Mouse (Mus musculus) myocyte (in vitro differentiated cells): ENCODE measurements around the gene Syngr2. TPM values are rescaled to one million over a fixed set of nuclear protein-coding genes. Genes with fewer than 3 reads are reported as not detected.

Source experiments
- H3K27me3 ChIP-seq: one replicate; pipeline ENCODE4 v1.6.1; 2011; ENCODE audit not compliant: control insufficient read depth, insufficient read depth, insufficient read length
- H3K36me3 ChIP-seq: one replicate; pipeline ENCODE4 v1.6.1; 2011; ENCODE audit not compliant: control insufficient read depth, insufficient read depth
- H3K4me2 ChIP-seq: one replicate; pipeline ENCODE4 v1.6.1; 2011; ENCODE audit warnings: low read depth, control low read depth
- H3K4me3 ChIP-seq: one replicate; pipeline ENCODE4 v1.5.1; 2011; ENCODE audit warnings: mild to moderate bottlenecking, control low read depth, moderate library complexity
- H3K79me2 ChIP-seq: one replicate; pipeline ENCODE4 v1.6.1; 2011; ENCODE audit not compliant: control insufficient read depth, insufficient read depth
- H3ac ChIP-seq: one replicate; pipeline ENCODE4 v1.6.1; 2011; ENCODE audit not compliant: control insufficient read depth, insufficient read length
- E2F4 ChIP-seq: IDR thresholded peaks from one replicate; pipeline ENCODE4 v1.6.1; 2011; ENCODE audit warnings: mild to moderate bottlenecking, control low read depth, moderate library complexity; ENCODE audit not compliant: insufficient read depth
- MAX ChIP-seq: IDR thresholded peaks from one replicate; pipeline ENCODE4 v1.6.1; 2011; ENCODE audit warnings: low read depth, mild to moderate bottlenecking, control low read depth
- MYOG ChIP-seq, 3 experiments: IDR thresholded peaks; one replicate each; pipeline ENCODE4 v1.6.1; 2011; ENCODE audit warnings: control low read depth in 2 of 3, low read depth in 2 of 3, mild to moderate bottlenecking in 2 of 3; ENCODE audit not compliant: insufficient read length in 2 of 3, control insufficient read depth in 1 of 3, insufficient read depth in 1 of 3
- POLR2AphosphoS2 ChIP-seq: IDR thresholded peaks from one replicate; pipeline ENCODE4 v1.6.1; 2011; ENCODE audit warnings: low read depth, control low read depth; ENCODE audit not compliant: insufficient read length
- REST ChIP-seq: IDR thresholded peaks from one replicate; pipeline ENCODE4 v1.6.1; 2011; ENCODE audit warnings: mild to moderate bottlenecking, control low read depth, moderate library complexity; ENCODE audit not compliant: insufficient read depth, insufficient read length
- SRF ChIP-seq: IDR thresholded peaks from one replicate; pipeline ENCODE4 v1.6.1; 2011; ENCODE audit warnings: low read depth; ENCODE audit not compliant: control insufficient read depth, insufficient read length
- TCF3 ChIP-seq: IDR thresholded peaks from one replicate; pipeline ENCODE4 v1.6.1; 2011; ENCODE audit warnings: low read depth, control low read depth; ENCODE audit not compliant: insufficient read length
- USF1 ChIP-seq: IDR thresholded peaks from one replicate; pipeline ENCODE4 v1.6.1; 2011; ENCODE audit warnings: low read depth, mild to moderate bottlenecking, control low read depth, moderate library complexity
- polyA plus RNA-seq: library from polyadenylated mRNA; unstranded; fragments of >200 nt; fragmentation: generic; extraction: Trizol; gene quantifications from one replicate; pipeline ENCODE4 v1.2.1, GENCODE M21; 2012; ENCODE audit warnings: missing spikeins

The Syngr2 gene
- polyA plus RNA-seq, 1 experiment: 109 TPM

- TF ChIP-seq MYOG (IDR thresholded peaks at IDR 0.05; ENCODE audit: control insufficient read depth in 1 of 3, insufficient read depth in 1 of 3, insufficient read length in 2 of 3, low read depth in 2 of 3) (no peak), POLR2AphosphoS2 (no peak), SRF (no peak), REST (no peak), MAX (no peak), TCF3 (no peak), E2F4 (no peak), USF1 (no peak)
Observed at GRCm38 (mm10) chr11:117863174-117863856, 53.8 kb downstream of the Syngr2 start.

More at GRCm38 (mm10) chr11:117863174-117863856, 53.8 kb downstream of the Syngr2 start:
- Histone ChIP-seq H3K36me3 (no peaks in the 10 kb centered on the region), H3K4me3 (no peak overlapping the region), H3K79me2 (no peaks in the 10 kb centered on the region), H3K27me3 (no peaks in the 10 kb centered on the region), H3ac (no peak overlapping the region), H3K4me2 (no peak overlapping the region)

Other genes with a start within 250 kb of the Syngr2 start
- gene Tnrc6c, start 155.4 kb upstream of the Syngr2 start, polyA plus RNA-seq: 7.4 TPM
- 0.19 TPM for gene Tmc8, start 27.6 kb upstream of the Syngr2 start, polyA plus RNA-seq
- gene Tmc6, start 27.5 kb upstream of the Syngr2 start, polyA plus RNA-seq: 51.9 TPM
- gene 6030468B19Rik, start 12.0 kb upstream of the Syngr2 start, polyA plus RNA-seq: not detected
- 0.35 TPM for gene Gm20708, start within 50 bp of the Syngr2 start, polyA plus RNA-seq
- 6.1 TPM for gene Afmid, start 16.3 kb downstream of the Syngr2 start, polyA plus RNA-seq
- gene Tk1, start 16.4 kb downstream of the Syngr2 start, polyA plus RNA-seq: 52.8 TPM
- 60.7 TPM for gene Birc5, start 39.6 kb downstream of the Syngr2 start, polyA plus RNA-seq
- not detected for gene Tmem235, start 51.1 kb downstream of the Syngr2 start, polyA plus RNA-seq
- 2.5 TPM for gene Tha1, start 63.8 kb downstream of the Syngr2 start, polyA plus RNA-seq
- gene Socs3, start 160.4 kb downstream of the Syngr2 start, polyA plus RNA-seq: 27.3 TPM
- 61.6 TPM for gene Pgs1, start 176.6 kb downstream of the Syngr2 start, polyA plus RNA-seq